Mouse (Mus musculus) thymus, adult 2 months (tissue): ENCODE results near the gene Bcl2l13. TPM values are rescaled to one million over a fixed set of nuclear protein-coding genes. Genes with fewer than 3 reads are reported as not detected.
A peak's percentile ranks its signal among the peaks of the same experiment; 100 is the strongest.

ENCODE experiments used
- DNase-seq: peaks from one replicate; pipeline ENCODE4 v3.0.0; 2021
- H3K27ac ChIP-seq: fragments of 200-500 bp; 2 replicates; pipeline ENCODE4 v1.5.1; 2012; ENCODE audit warnings: low read length, control low read depth; ENCODE audit not compliant: control insufficient read depth, insufficient read depth
- H3K27me3 ChIP-seq: fragments of 200-500 bp; 2 replicates; pipeline ENCODE4 v1.6.1; 2012; ENCODE audit warnings: mild to moderate bottlenecking, low read length, moderate library complexity, mixed read lengths; ENCODE audit not compliant: control insufficient read depth, insufficient read depth
- H3K36me3 ChIP-seq: fragments of 200-500 bp; 2 replicates; pipeline ENCODE4 v1.6.1; 2012; ENCODE audit warnings: mild to moderate bottlenecking, low read length, moderate library complexity; ENCODE audit not compliant: control insufficient read depth, insufficient read depth
- H3K4me1 ChIP-seq: fragments of 200-500 bp; replicated peaks from 2 replicates; pipeline ENCODE4 v1.6.1; 2012; ENCODE audit warnings: low read length; ENCODE audit not compliant: control insufficient read depth, insufficient read depth
- H3K4me3 ChIP-seq: fragments of 200-500 bp; 2 replicates; pipeline ENCODE4 v1.5.1; 2012; ENCODE audit warnings: mild to moderate bottlenecking, low read length, control low read depth, moderate library complexity; ENCODE audit not compliant: control insufficient read depth, insufficient read depth
- CTCF ChIP-seq: fragments of 200-500 bp; IDR thresholded peaks from 2 replicates; pipeline ENCODE4 v1.5.1; 2012; ENCODE audit warnings: mild to moderate bottlenecking, control low read depth, low read length, moderate library complexity, borderline replicate concordance; ENCODE audit not compliant: control insufficient read depth, poor library complexity, insufficient read depth; ENCODE audit errors: extremely low read depth
- POLR2A ChIP-seq: fragments of 200-500 bp; IDR thresholded peaks from 2 replicates; pipeline ENCODE4 v1.6.1; 2012; ENCODE audit warnings: mild to moderate bottlenecking, low read length, control low read depth, moderate library complexity; ENCODE audit not compliant: control insufficient read depth, poor library complexity, insufficient read depth; ENCODE audit errors: extremely low read depth
- WGBS: fragments of 180-500 bp; shearing (Covaris S2); methylation state at CpG from one replicate; pipeline ENCODE4 v1.1.7; 2018; 5-methylcytosine and 5-hydroxymethylcytosine counted together
- polyA plus RNA-seq: library from polyadenylated mRNA; depleted of rRNA; stranded (reverse); fragments of >200 nt; gene quantifications from 2 replicates; pipeline ENCODE4 v1.2.3, GENCODE M21; 2012

Gene Bcl2l13
- polyA plus RNA-seq, 1 experiment = 43.5 TPM

DNA sequence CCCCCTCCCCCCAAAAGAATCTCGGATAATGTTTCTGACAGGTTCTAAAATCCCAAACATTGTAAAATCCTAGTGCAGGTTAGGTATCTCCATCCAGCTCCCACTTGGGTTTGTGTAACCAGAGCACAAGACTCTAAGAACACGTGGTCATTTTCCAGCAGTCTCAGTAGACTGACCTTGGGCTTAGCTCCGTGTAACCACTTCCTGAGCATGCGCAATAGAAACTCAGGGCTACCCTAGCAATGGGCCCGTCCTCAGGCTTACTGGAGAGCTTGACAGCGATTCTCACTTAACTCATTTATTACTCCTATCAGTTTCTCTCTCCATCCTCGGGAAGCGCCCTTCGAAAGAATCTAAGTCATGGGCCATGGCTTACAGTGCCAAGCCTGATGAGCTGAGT is 58.5 kb downstream of the Bcl2l13 start:
- TF ChIP-seq POLR2A (no peak), CTCF (no peak)
- no peak overlapping the region for H3K4me3 ChIP-seq
- no peaks in the 10 kb centered on the region for H3K4me1 ChIP-seq
- peaks cover 51% of the 10 kb centered on the region for H3K36me3 ChIP-seq
- no peaks in the 10 kb centered on the region for H3K27me3 ChIP-seq
- H3K27ac ChIP-seq = no peak overlapping the region
- no peak for DNase-seq
- 93% methylated on average over 9 of the region's 9 CpGs for WGBS

- TF ChIP-seq CTCF = peak; percentile 70; the same call in 1 of the 2 replicates
- no peak for TF ChIP-seq POLR2A
- Histone ChIP-seq H3K36me3 (peaks cover 22% of the 10 kb centered on the region), H3K4me3 (no peak overlapping the region), H3K4me1 (peaks cover 9% of the 10 kb centered on the region), H3K27me3 (no peaks in the 10 kb centered on the region), H3K27ac (no peak overlapping the region)
- WGBS = 74% methylated on average over 6 of the region's 6 CpGs
- peak; percentile 55 for DNase-seq
Observed at GRCm38 (mm10) chr6:120898188-120898833, 62.3 kb downstream of the Bcl2l13 start.

GRCm38 (mm10) chr6:120901776-120902645 is 66.0 kb downstream of the Bcl2l13 start:
- peaks cover 9% of the 10 kb centered on the region for H3K4me1 ChIP-seq
- DNase-seq = peak; percentile 54
- no peak overlapping the region for H3K4me3 ChIP-seq
- H3K36me3 ChIP-seq = no peaks in the 10 kb centered on the region
- TF ChIP-seq CTCF (no peak), POLR2A (no peak)
- H3K27me3 ChIP-seq = no peaks in the 10 kb centered on the region
- no peak overlapping the region for H3K27ac ChIP-seq
- 36% methylated on average over 14 of the region's 14 CpGs for WGBS

GRCm38 (mm10) chr6:120903450-120903912 is 67.5 kb downstream of the Bcl2l13 start:
- no peak for TF ChIP-seq POLR2A
- TF ChIP-seq CTCF = no peak
- WGBS = 80% methylated on average over 5 of the region's 5 CpGs
- H3K4me1 ChIP-seq = peaks cover 9% of the 10 kb centered on the region

DNA sequence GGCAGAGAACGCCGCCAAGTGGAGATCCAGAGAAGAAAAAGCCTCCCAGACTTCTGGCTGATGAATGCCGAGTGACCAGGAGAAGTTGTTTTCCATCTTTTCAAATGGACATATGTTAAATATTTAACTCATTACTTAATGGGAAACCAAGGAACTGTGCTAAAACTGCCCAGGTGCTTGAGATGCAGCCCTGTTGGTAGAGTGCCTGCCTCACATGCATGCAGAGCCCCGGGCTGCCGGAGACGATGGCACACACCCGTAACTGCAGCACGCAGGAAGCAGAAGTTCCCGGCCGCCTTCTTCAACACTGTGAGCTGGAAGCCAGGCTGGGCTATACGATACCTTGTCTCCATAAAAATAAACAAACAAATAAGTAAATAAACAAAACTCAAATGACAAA is 67.9 kb downstream of the Bcl2l13 start:
- no peak for TF ChIP-seq POLR2A
- no peak for TF ChIP-seq CTCF
- no peak for DNase-seq
- Histone ChIP-seq H3K27me3 (no peaks in the 10 kb centered on the region), H3K27ac (no peak overlapping the region), H3K4me3 (no peak overlapping the region), H3K4me1 (peaks cover 9% of the 10 kb centered on the region), H3K36me3 (no peaks in the 10 kb centered on the region)
- WGBS = 93% methylated on average over 11 of the region's 11 CpGs

More at GRCm38 (mm10) chr6:120903450-120903912, 67.5 kb downstream of the Bcl2l13 start:
- Histone ChIP-seq H3K4me3 (no peak overlapping the region), H3K27ac (no peak overlapping the region), H3K36me3 (no peaks in the 10 kb centered on the region), H3K27me3 (no peaks in the 10 kb centered on the region)
- DNase-seq = peak; percentile 53

DNA sequence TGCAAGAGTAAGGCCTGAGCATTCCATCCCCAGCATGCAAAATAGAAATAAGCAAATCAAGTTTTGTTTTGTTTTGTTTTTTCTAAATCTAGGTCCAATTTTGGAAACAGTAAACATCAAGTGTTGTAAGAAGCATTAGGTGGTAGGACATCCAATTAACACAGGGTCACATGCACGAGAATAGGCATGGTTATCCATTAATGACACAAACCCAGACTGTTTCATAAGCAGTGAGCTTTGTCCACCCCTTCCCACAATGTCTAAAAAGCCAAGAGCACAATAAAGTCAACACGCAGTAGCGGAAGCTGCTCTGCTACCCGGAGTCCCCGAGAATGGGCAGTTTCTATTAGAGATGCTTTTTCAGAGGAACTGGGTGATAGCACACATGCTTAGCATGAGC is 69.1 kb downstream of the Bcl2l13 start:
- WGBS = 98% methylated on average over 5 of the region's 5 CpGs
- H3K4me3 ChIP-seq = no peak overlapping the region
- no peak for TF ChIP-seq CTCF
- no peak for TF ChIP-seq POLR2A
- no peaks in the 10 kb centered on the region for H3K27me3 ChIP-seq
- no peak overlapping the region for H3K27ac ChIP-seq
- peaks cover 9% of the 10 kb centered on the region for H3K4me1 ChIP-seq
- DNase-seq = no peak
- no peaks in the 10 kb centered on the region for H3K36me3 ChIP-seq
